ENCODE assay signal across 15 mouse cellular contexts in the genomic region with DNA sequence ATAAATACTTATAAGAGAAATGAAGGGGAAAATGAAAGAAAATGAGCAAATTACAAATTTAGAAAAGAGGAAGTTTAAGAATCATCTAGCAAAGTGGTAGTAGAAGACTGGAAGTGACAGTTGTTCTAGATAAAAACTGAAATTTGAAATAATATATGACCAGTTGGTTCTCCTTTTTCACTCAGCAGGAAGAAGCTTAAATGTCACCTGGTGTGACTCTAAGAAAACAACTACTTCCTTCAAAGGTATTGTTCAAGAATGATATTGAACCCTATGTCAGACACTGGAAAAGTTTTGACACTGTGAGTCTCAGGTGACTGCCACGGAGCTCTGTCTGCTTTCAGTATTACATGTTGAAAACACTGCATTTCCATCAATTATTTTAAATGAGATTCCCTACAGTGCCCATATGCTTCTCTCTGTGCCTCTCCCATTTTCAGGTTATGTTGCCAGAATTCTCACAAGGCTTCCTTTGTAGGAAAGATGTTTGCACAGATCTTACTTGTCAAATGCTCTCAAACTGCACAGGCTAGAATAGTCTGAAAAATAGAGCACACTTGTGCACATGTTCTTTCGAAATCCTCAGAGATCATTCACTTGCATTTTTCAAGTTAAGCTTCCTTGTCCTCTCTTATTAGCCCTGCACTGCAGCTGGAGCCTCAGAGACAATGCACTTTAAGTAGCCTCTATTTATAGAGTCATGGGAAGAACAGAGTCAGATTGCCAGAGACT. TPM values are rescaled to one million over a fixed set of nuclear protein-coding genes. Genes with fewer than 3 reads are reported as not detected.
DNase-seq lines count a peak whose midpoint lies in the region; ATAC-seq and TF ChIP-seq lines count a peak whose summit lies in the region.
"Had no signal": no experiment of that assay in that cellular context is flagged by ENCODE, and none has a peak within 500 bp of the region (broad histone marks: within the 10 kb centered on the region; RNA-seq: fewer than 3 reads in every experiment).

No protein-coding gene starts in this region.

- TF ChIP-seq EP300 in heart, adult 2 months (IDR thresholded peaks at IDR 0.05; ENCODE audit: insufficient read depth, low read depth, low read length) = no peak

- 0 out of 2 replicates have a peak overlapping the region, but pooled peaks have one; percentile 20 for H3K27ac ChIP-seq in heart, embryonic 13.5 days (replicated peaks)
- H3K27ac ChIP-seq in heart, adult 2 months = no peak overlapping the region
- H3K27ac ChIP-seq in hindbrain, embryonic 16.5 days (ENCODE audit: low read depth, low read length) = no peak overlapping the region; the same call in 1 of the 2 replicates
- no peak overlapping the region for H3K27ac ChIP-seq in thymus, adult 2 months (ENCODE audit: control insufficient read depth, insufficient read depth, low read length)
- H3K27ac ChIP-seq: embryonic facial prominence, embryonic 13.5 days; limb, embryonic 15.5 days had no signal

- no peak for ATAC-seq in heart, embryonic 13.5 days (ENCODE audit: extremely low read depth, insufficient number of reproducible peaks, low FRiP score, low TSS enrichment)
- ATAC-seq in hindbrain, embryonic 16.5 days = peak; percentile 83
- ATAC-seq: lung, postnatal 0 days had no signal

- TF ChIP-seq POLR2A in heart, adult 2 months (IDR thresholded peaks at IDR 0.05; ENCODE audit: insufficient read depth, low read depth, low read length) = no peak
- TF ChIP-seq POLR2A in thymus, adult 2 months (IDR thresholded peaks at IDR 0.05; ENCODE audit: control insufficient read depth, extremely low read depth, insufficient read depth, low read length, poor library complexity) = no peak

- H3K4me2 ChIP-seq in heart, embryonic 13.5 days = no peak overlapping the region
- H3K4me2 ChIP-seq in hindbrain, embryonic 16.5 days (ENCODE audit: low read length) = no peak overlapping the region
- H3K4me2 ChIP-seq: embryonic facial prominence, embryonic 13.5 days; heart, embryonic 12.5 days; limb, embryonic 15.5 days had no signal

- no peaks in the 10 kb centered on the region for H3K27me3 ChIP-seq in heart, embryonic 13.5 days (replicated peaks)
- no peaks in the 10 kb centered on the region for H3K27me3 ChIP-seq in heart, adult 2 months (ENCODE audit: control insufficient read depth, insufficient read depth, low read length)
- H3K27me3 ChIP-seq in hindbrain, embryonic 16.5 days (replicated peaks; ENCODE audit: control insufficient read depth, insufficient read depth, low read length) = no peaks in the 10 kb centered on the region
- H3K27me3 ChIP-seq in splenic B cell, adult 2 months (ENCODE audit: control insufficient read depth, insufficient read depth, low read length, poor library complexity, severe bottlenecking) = no peaks in the 10 kb centered on the region
- no peaks in the 10 kb centered on the region for H3K27me3 ChIP-seq in thymus, adult 2 months (ENCODE audit: control insufficient read depth, insufficient read depth, low read length)
- H3K27me3 ChIP-seq: embryonic facial prominence, embryonic 13.5 days; heart, embryonic 12.5 days; limb, embryonic 15.5 days had no signal

- H3K36me3 ChIP-seq in heart, embryonic 13.5 days = no peaks in the 10 kb centered on the region
- H3K36me3 ChIP-seq in heart, adult 2 months (ENCODE audit: control insufficient read depth, insufficient read depth, low read length) = no peaks in the 10 kb centered on the region
- no peaks in the 10 kb centered on the region for H3K36me3 ChIP-seq in hindbrain, embryonic 16.5 days (ENCODE audit: control insufficient read depth, insufficient read depth, low read length)
- H3K36me3 ChIP-seq in splenic B cell, adult 2 months (ENCODE audit: control insufficient read depth, insufficient read depth, low read length, poor library complexity, severe bottlenecking) = no peaks in the 10 kb centered on the region
- no peaks in the 10 kb centered on the region for H3K36me3 ChIP-seq in thymus, adult 2 months (ENCODE audit: control insufficient read depth, insufficient read depth, low read length)
- H3K36me3 ChIP-seq: embryonic facial prominence, embryonic 13.5 days; heart, embryonic 12.5 days; limb, embryonic 15.5 days had no signal

- H3K4me3 ChIP-seq in heart, embryonic 13.5 days = no peak overlapping the region
- H3K4me3 ChIP-seq in heart, adult 2 months = no peak overlapping the region
- H3K4me3 ChIP-seq in hindbrain, embryonic 16.5 days (ENCODE audit: low read length) = no peak overlapping the region
- no peak overlapping the region for H3K4me3 ChIP-seq in thymus, adult 2 months (ENCODE audit: control insufficient read depth, insufficient read depth, low read length)
- H3K4me3 ChIP-seq: embryonic facial prominence, embryonic 13.5 days; heart, embryonic 12.5 days; limb, embryonic 15.5 days had no signal

- no peak overlapping the region for H3K9ac ChIP-seq in heart, embryonic 13.5 days
- H3K9ac ChIP-seq in heart, adult 2 months (ENCODE audit: low read depth, low read length) = no peak overlapping the region
- no peak overlapping the region for H3K9ac ChIP-seq in hindbrain, embryonic 16.5 days (ENCODE audit: low read depth, low read length)
- H3K9ac ChIP-seq: embryonic facial prominence, embryonic 13.5 days; heart, embryonic 12.5 days; limb, embryonic 15.5 days had no signal

- no peak for TF ChIP-seq CTCF in heart, adult 2 months (IDR thresholded peaks at IDR 0.05)
- no peak for TF ChIP-seq CTCF in thymus, adult 2 months (IDR thresholded peaks at IDR 0.05; ENCODE audit: borderline replicate concordance, control insufficient read depth, extremely low read depth, insufficient read depth, low read length, poor library complexity)

- intact Hi-C loops in heart, adult 2 months (cut with DNase I) = no loop called here

- peaks cover 12% of the 10 kb centered on the region for H3K4me1 ChIP-seq in heart, embryonic 13.5 days
- H3K4me1 ChIP-seq in heart, adult 2 months (ENCODE audit: control insufficient read depth, insufficient read depth, low read length) = no peaks in the 10 kb centered on the region; the same call in 1 of the 2 replicates
- peaks cover 4% of the 10 kb centered on the region; the same call in 1 of the 2 replicates for H3K4me1 ChIP-seq in hindbrain, embryonic 16.5 days (ENCODE audit: control insufficient read depth, insufficient read depth, low read depth, low read length)
- no peaks in the 10 kb centered on the region for H3K4me1 ChIP-seq in thymus, adult 2 months (replicated peaks; ENCODE audit: control insufficient read depth, insufficient read depth, low read length)
- H3K4me1 ChIP-seq: embryonic facial prominence, embryonic 13.5 days; limb, embryonic 15.5 days had no signal

- WGBS in heart, embryonic 13.5 days = 49% methylated on average over 2 of the region's 2 CpGs
- 49% methylated on average over 2 of the region's 2 CpGs for WGBS in heart, adult 2 months
- WGBS in hindbrain, embryonic 16.5 days = 26% methylated on average over 2 of the region's 2 CpGs
- WGBS in thymus, adult 2 months = 17% methylated on average over 2 of the region's 2 CpGs

- H3K79me2 ChIP-seq in heart, adult 2 months (replicated peaks; ENCODE audit: control insufficient read depth, insufficient read depth, low read length) = no peaks in the 10 kb centered on the region

- no peak for DNase-seq in heart, adult 2 months
- DNase-seq in retina, postnatal 1 day = peak; percentile 8
- DNase-seq in retina, embryonic 14.5 days (ENCODE audit: low spot score) = no peak
- peak; percentile 67 for DNase-seq in splenic B cell, adult 2 months (ENCODE audit: low read depth, low spot score)
- DNase-seq in thymus, adult 2 months = no peak
- no peak for DNase-seq in kidney, adult 8-10 months
- DNase-seq: adrenal gland, postnatal 10 days; cerebellum, adult 8-10 months; kidney, adult 2 months had no signal

- H3K9me3 ChIP-seq in heart, embryonic 13.5 days = no peaks in the 10 kb centered on the region
- no peaks in the 10 kb centered on the region for H3K9me3 ChIP-seq in hindbrain, embryonic 16.5 days (ENCODE audit: control insufficient read depth, low read length)
- H3K9me3 ChIP-seq: embryonic facial prominence, embryonic 13.5 days; heart, embryonic 12.5 days; limb, embryonic 15.5 days had no signal

RNA-seq across cellular contexts. Expression of gene Serpini2, which starts 27.3 kb away (rescaled TPM):
- 0.20 TPM in 1 of 2 replicates, not detected in the other for polyA plus RNA-seq in heart, embryonic 13.5 days (2015; fragmentation: Nextera tagmentation; extraction: Ambion mirVana)
- total RNA-seq in heart, adult 2 months (2021) = not detected
- polyA plus RNA-seq in heart, adult 2 months (2012; rRNA removed) = not detected in 2 replicates
- polyA plus RNA-seq in hindbrain, embryonic 16.5 days (2015; fragmentation: Nextera tagmentation; extraction: Ambion mirVana) = not detected in 2 replicates
- not detected in 2 replicates for polyA plus RNA-seq in thymus, adult 2 months (2012; rRNA removed)
- total RNA-seq: adrenal gland, postnatal 10 days had no signal
- polyA plus RNA-seq: embryonic facial prominence, embryonic 13.5 days; heart, embryonic 12.5 days; kidney, adult 2 months; limb, embryonic 15.5 days; lung, postnatal 0 days had no signal

Comparison
In these comparisons a context has a peak if more than half of its experiments do, and no peak if none do; other contexts are left out.
1. DNase-seq: peak in retina, postnatal 1 day (single experiment) and splenic B cell, adult 2 months (single experiment); none in heart, adult 2 months (0 of 2), retina, embryonic 14.5 days (single experiment), thymus, adult 2 months (single experiment) and kidney, adult 8-10 months (0 of 2).